Mouse (Mus musculus) embryonic stem cell, embryonic (primary cell): ENCODE measurements around the gene Col5a3.

ENCODE experiments used
- CTCF ChIA-PET, 4 experiments: fragments of 300-600 bp in 2 of 4; fragments of 350-600 bp in 2 of 4; sonication (Branson Sonifier 250); formaldehyde crosslinking; loops; one replicate each; lab custom pipeline; 2022; ENCODE audit warnings: inconsistent platforms in 2 of 4; lab: Charles Lee
- POLR2A ChIA-PET, 4 experiments: fragments of 300-600 bp in 2 of 4; fragments of 350-600 bp in 2 of 4; sonication (Branson Sonifier 250); formaldehyde crosslinking; loops; one replicate each; lab custom pipeline; 2022; ENCODE audit warnings: antibody characterized with exemption in 4 of 4, inconsistent platforms in 1 of 4; lab: Charles Lee

Gene Col5a3

GRCm38 (mm10) chr9:20822821-20823220 lies 8.0 kb upstream of the Col5a3 start:
- ChIA-PET POLR2A (interaction anchor here in 1 of 4 experiments (1.2 kb wide), 2 partner anchors 10 to 11 kb away, joined by 3 to 5 read pairs; no protein-coding TSS in a partner anchor), CTCF (interaction anchor here in 2 of 4 experiments (0.9 to 1.4 kb wide), 3 partner anchors 8 to 83 kb away, joined by 4 to 5 read pairs (median 5); no protein-coding TSS in a partner anchor)

GRCm38 (mm10) chr9:20820001-20820400 lies 5.1 kb upstream of the Col5a3 start:
- ChIA-PET POLR2A (no interaction called here), CTCF (interaction anchor here in 3 of 4 experiments (0.5 to 2.2 kb wide), 4 partner anchors 11 to 807 kb away, joined by 3 to 10 read pairs (median 6); no protein-coding TSS in a partner anchor)

- POLR2A ChIA-PET, result no interaction called here
- CTCF ChIA-PET, result interaction anchor here in 2 of 4 experiments (1.0 to 2.2 kb wide), 3 partner anchors 12 to 14 kb away, joined by 3 to 10 read pairs (median 9); no protein-coding TSS in a partner anchor
These were observed 3.4 kb upstream of the Col5a3 start, which contains the start of gene Rdh8 for GRCm38 (mm10) chr9:20818236-20818635. Gene Rdh8, plus strand, starts transcription at chr9:20818503.

GRCm38 (mm10) chr9:20812537-20813271 lies 2.2 kb downstream of the Col5a3 start:
- CTCF ChIA-PET, result interaction anchor here in 2 of 4 experiments (1.1 to 1.6 kb wide), 3 partner anchors 18 to 98 kb away, joined by 3 to 6 read pairs (median 3); no protein-coding TSS in a partner anchor
- POLR2A ChIA-PET, result interaction anchor here in 3 of 4 experiments (0.7 to 2.0 kb wide), 7 partner anchors 11 to 1242 kb away, joined by 3 to 5 read pairs (median 4); partner anchors contain the start of gene Ubl5 (in 1 of the 3)

GRCm38 (mm10) chr9:20810773-20811172 lies 4.1 kb downstream of the Col5a3 start:
- ChIA-PET CTCF (interaction anchor here in 1 of 4 experiments (1.1 kb wide), 1 partner anchor 20 kb away, joined by 3 read pairs; no protein-coding TSS in a partner anchor), POLR2A (interaction anchor here in 1 of 4 experiments (1.0 to 2.0 kb wide), 3 partner anchors 10 to 19 kb away, joined by 3 to 5 read pairs (median 5); no protein-coding TSS in a partner anchor)

GRCm38 (mm10) chr9:20810271-20810670 lies 4.6 kb downstream of the Col5a3 start:
- ChIA-PET POLR2A (interaction anchor here in 1 of 4 experiments (1.9 kb wide), 1 partner anchor 20 kb away, joined by 5 read pairs; no protein-coding TSS in a partner anchor), CTCF (interaction anchor here in 1 of 4 experiments (1.1 kb wide), 1 partner anchor 21 kb away, joined by 3 read pairs; no protein-coding TSS in a partner anchor)

- CTCF ChIA-PET, result interaction anchor here in 2 of 4 experiments (1.8 to 2.2 kb wide), 2 partner anchors 25 to 65 kb away, joined by 6 to 13 read pairs; no protein-coding TSS in a partner anchor
- POLR2A ChIA-PET, result interaction anchor here in 1 of 4 experiments (0.5 to 1.4 kb wide), 2 partner anchors 49 to 139 kb away, joined by 3 to 4 read pairs; no protein-coding TSS in a partner anchor
These were observed 9.2 kb downstream of the Col5a3 start for GRCm38 (mm10) chr9:20805706-20806105.

GRCm38 (mm10) chr9:20805159-20805495 lies 9.7 kb downstream of the Col5a3 start:
- POLR2A ChIA-PET, result interaction anchor here in 1 of 4 experiments (1.2 to 1.4 kb wide), 2 partner anchors 49 to 65 kb away, joined by 3 read pairs; no protein-coding TSS in a partner anchor
- CTCF ChIA-PET, result interaction anchor here in 2 of 4 experiments (1.3 to 2.2 kb wide), 5 partner anchors 20 to 63 kb away, joined by 4 to 13 read pairs (median 4); no protein-coding TSS in a partner anchor

- CTCF ChIA-PET, result interaction anchor here (0.5 to 2.2 kb wide), 39 partner anchors 9 to 1774 kb away, joined by 3 to 16 read pairs (median 4); partner anchors contain the start of genes Col5a3 (in 3 of the 4), Olfm2 (in 1 of the 4) and Rdh8 (in 1 of the 4)
- POLR2A ChIA-PET, result interaction anchor here in 3 of 4 experiments (0.5 to 1.4 kb wide), 6 partner anchors 11 to 73 kb away, joined by 3 read pairs; no protein-coding TSS in a partner anchor
These were observed 10.4 kb downstream of the Col5a3 start for GRCm38 (mm10) chr9:20804266-20805158.

GRCm38 (mm10) chr9:20794108-20794806 lies 20.6 kb downstream of the Col5a3 start:
- ChIA-PET POLR2A (interaction anchor here in 1 of 4 experiments (1.1 kb wide), 1 partner anchor 38 kb away, joined by 3 read pairs; no protein-coding TSS in a partner anchor), CTCF (interaction anchor here in 3 of 4 experiments (1.0 to 3.7 kb wide), 3 partner anchors 10 to 37 kb away, joined by 3 to 15 read pairs (median 5); no protein-coding TSS in a partner anchor)

GRCm38 (mm10) chr9:20790345-20790744 lies 24.5 kb downstream of the Col5a3 start:
- ChIA-PET POLR2A (no interaction called here), CTCF (interaction anchor here in 2 of 4 experiments (0.6 to 0.9 kb wide), 2 partner anchors 63 to 79 kb away, joined by 5 to 8 read pairs; no protein-coding TSS in a partner anchor)

GRCm38 (mm10) chr9:20789651-20790050 lies 25.2 kb downstream of the Col5a3 start:
- CTCF ChIA-PET, result interaction anchor here in 2 of 4 experiments (0.9 to 3.0 kb wide), 2 partner anchors 41 to 79 kb away, joined by 5 to 13 read pairs; no protein-coding TSS in a partner anchor
- POLR2A ChIA-PET, result interaction anchor here in 1 of 4 experiments (0.6 kb wide), 1 partner anchor 1160 kb away, joined by 3 read pairs; no protein-coding TSS in a partner anchor

- POLR2A ChIA-PET, result interaction anchor here in 1 of 4 experiments (1.5 kb wide), 1 partner anchor 11 kb away, joined by 3 read pairs; no protein-coding TSS in a partner anchor
- CTCF ChIA-PET, result interaction anchor here in 3 of 4 experiments (0.8 to 3.0 kb wide), 9 partner anchors 16 to 90 kb away, joined by 3 to 13 read pairs (median 3); no protein-coding TSS in a partner anchor
These were observed 26.9 kb downstream of the Col5a3 start for GRCm38 (mm10) chr9:20787992-20788391.

- ChIA-PET CTCF (interaction anchor here in 1 of 4 experiments (1.4 kb wide), 1 partner anchor 19 kb away, joined by 4 read pairs; no protein-coding TSS in a partner anchor), POLR2A (interaction anchor here in 1 of 4 experiments (0.7 to 1.1 kb wide), 2 partner anchors 29 to 93 kb away, joined by 3 to 5 read pairs; no protein-coding TSS in a partner anchor)
These were observed 29.8 kb downstream of the Col5a3 start for GRCm38 (mm10) chr9:20785055-20785454.

- ChIA-PET CTCF (interaction anchor here in 2 of 4 experiments (0.7 to 1.2 kb wide), 3 partner anchors 23 to 41 kb away, joined by 3 to 11 read pairs (median 4); no protein-coding TSS in a partner anchor), POLR2A (interaction anchor here in 2 of 4 experiments (0.5 to 1.9 kb wide), 3 partner anchors 11 to 63 kb away, joined by 4 to 8 read pairs (median 4); no protein-coding TSS in a partner anchor)
These were observed 33.6 kb downstream of the Col5a3 start for GRCm38 (mm10) chr9:20781286-20781685.

GRCm38 (mm10) chr9:20765274-20765673 lies 49.6 kb downstream of the Col5a3 start:
- ChIA-PET CTCF (interaction anchor here in 2 of 4 experiments (0.8 to 0.9 kb wide), 2 partner anchors 8 kb away, joined by 3 read pairs; no protein-coding TSS in a partner anchor), POLR2A (no interaction called here)
